Mouse (Mus musculus): ENCODE measurements around the gene Olfr1233.

Gene Olfr1233

GRCm38 (mm10) chr2:89342298-89342697 lies at the start of gene Olfr1233:
Olfr1233 (minus strand) TSS chr2:89342398.
- DNase-seq (ENCODE audit: low read depth, low spot score), result no peak

- no peak for DNase-seq (ENCODE audit: low read depth, low spot score)
Measured at GRCm38 (mm10) chr2:89364765-89365164, 22.6 kb upstream of the Olfr1233 start, which contains the start of gene Olfr1234. Olfr1234 (minus strand) TSS chr2:89364865.

GRCm38 (mm10) chr2:89329575-89329974 lies 12.6 kb downstream of the Olfr1233 start, which contains the start of gene Olfr1232:
Olfr1232 (minus strand) TSS chr2:89329675.
- DNase-seq (ENCODE audit: low read depth, low spot score), result no peak

- DNase-seq (ENCODE audit: low read depth, low spot score), result no peak
Measured at GRCm38 (mm10) chr2:89306974-89307373, 35.2 kb downstream of the Olfr1233 start, which contains the start of gene Olfr1231. Olfr1231 (minus strand) TSS chr2:89307074.

GRCm38 (mm10) chr2:89297168-89297567 lies 45.0 kb downstream of the Olfr1233 start, which contains the start of gene Olfr1230:
Olfr1230 (minus strand) TSS chr2:89297268.
- DNase-seq (ENCODE audit: low read depth, low spot score), result no peak

- DNase-seq (ENCODE audit: low read depth, low spot score), result no peak
Measured at GRCm38 (mm10) chr2:89287914-89288313, 54.3 kb downstream of the Olfr1233 start, which contains the start of gene Olfr1229. Olfr1229 (minus strand) TSS chr2:89288014.

Measured in skeletal muscle tissue, adult 2 months (tissue).